ENCODE assay signal across 8 mouse cellular contexts in genomic region chrX:20950191-20950880, GRCm38 (mm10). TPM values are rescaled to one million over a fixed set of nuclear protein-coding genes. Genes with fewer than 3 reads are reported as not detected.
DNase-seq lines count a peak whose midpoint lies in the region; ATAC-seq and TF ChIP-seq lines count a peak whose summit lies in the region.

Elk1 (minus strand) TSS chrX:20950608.

- no peaks in the 10 kb centered on the region for H3K27me3 ChIP-seq in MEL (ENCODE audit: control insufficient read depth in 1 of 2, insufficient read depth in 2 of 2, low read length in 2 of 2)
- no peaks in the 10 kb centered on the region for H3K27me3 ChIP-seq in cerebellum, adult 2 months (ENCODE audit: control insufficient read depth, insufficient read depth, low read length)
- no peaks in the 10 kb centered on the region for H3K27me3 ChIP-seq in lung, embryonic 16.5 days (ENCODE audit: control insufficient read depth, insufficient read depth, low read depth, low read length)

- H3K79me2 ChIP-seq in MEL (ENCODE audit: control insufficient read depth, insufficient read depth, low read length, poor library complexity), result peaks cover 2% of the 10 kb centered on the region; the same call in 1 of the 2 replicates

- ATAC-seq in hematopoietic stem cell, adult 5-6 weeks (replicated peaks in 1 of 2; ENCODE audit: insufficient read depth in 1 of 2, low FRiP score in 2 of 2, low TSS enrichment in 1 of 2, low read depth in 1 of 2, poor library complexity in 2 of 2, severe bottlenecking in 2 of 2), result peak; percentile 99
- peak; percentile 98 for ATAC-seq in lung, embryonic 16.5 days (ENCODE audit: low read depth)

- peaks cover 0 to 4% of the 10 kb centered on the region in 2 experiments; a peak in 1 of 4 replicates for H3K4me1 ChIP-seq in MEL (ENCODE audit: control insufficient read depth in 1 of 2, insufficient read depth in 2 of 2, low read length in 2 of 2)
- no peaks in the 10 kb centered on the region for H3K4me1 ChIP-seq in cerebellum, adult 2 months (ENCODE audit: control insufficient read depth, insufficient read depth, low read length)
- H3K4me1 ChIP-seq in lung, embryonic 16.5 days (replicated peaks; ENCODE audit: control insufficient read depth, insufficient read depth, low read length), result no peaks in the 10 kb centered on the region

- H3K4me2 ChIP-seq in lung, embryonic 16.5 days (ENCODE audit: low read depth, low read length), result peak within 1 kb of the TSS; percentile 55

- TF ChIP-seq EP300 in MEL (IDR thresholded peaks at IDR 0.05; ENCODE audit: low read depth in 1 of 2, low read length in 2 of 2), result 0 out of 4 replicates have a peak, but pooled peaks of 1 of the 2 experiments have one; percentile 9

- peak; percentile 98 for DNase-seq in MEL (ENCODE audit: low read depth, low spot score)
- DNase-seq in cerebellum, adult 2 months, result peak; percentile 81 to 94
- DNase-seq in forelimb bud, embryonic 11.5 days (ENCODE audit: low read depth, low spot score), result peak; percentile 92
- DNase-seq in layer of hippocampus, adult 9-10 months (ENCODE audit: low spot score), result peak; percentile 68
- peak; percentile 40 for DNase-seq in ovary, postnatal 10 days (ENCODE audit: low spot score)
- DNase-seq in thymus, postnatal 10 days (ENCODE audit: low spot score in 2 of 2), result peak; percentile 71

- H3K9ac ChIP-seq in MEL (ENCODE audit: control insufficient read depth, low read depth, low read length, poor library complexity, severe bottlenecking), result peak within 1 kb of the TSS; percentile 83
- H3K9ac ChIP-seq in lung, embryonic 16.5 days (ENCODE audit: low read length), result peak within 1 kb of the TSS; percentile 76

- TF ChIP-seq CTCF in MEL (IDR thresholded peaks at IDR 0.05 in 2 of 3, conservative IDR thresholded peaks at IDR 0.05 in 1 of 3; ENCODE audit: control insufficient read depth in 1 of 3, insufficient read depth in 1 of 3, low read depth in 2 of 3, low read length in 3 of 3, poor library complexity in 1 of 3, severe bottlenecking in 1 of 3), result no peak; a peak in 1 of 6 replicates
- TF ChIP-seq CTCF in cerebellum, adult 2 months (IDR thresholded peaks at IDR 0.05; ENCODE audit: borderline replicate concordance, insufficient read depth, low read depth, low read length), result no peak

- no peaks in the 10 kb centered on the region for H3K9me3 ChIP-seq in MEL (replicated peaks; ENCODE audit: insufficient read depth, low read length)
- no peaks in the 10 kb centered on the region for H3K9me3 ChIP-seq in lung, embryonic 16.5 days (ENCODE audit: control insufficient read depth, low read length)

- peak in 1 of 2 experiments; percentile 52; a peak in 2 of 4 replicates for TF ChIP-seq POLR2A in MEL (IDR thresholded peaks at IDR 0.05; ENCODE audit: control insufficient read depth in 1 of 2, insufficient read depth in 1 of 2, low read depth in 1 of 2, low read length in 2 of 2, poor library complexity in 1 of 2)
- TF ChIP-seq POLR2A in cerebellum, adult 2 months (IDR thresholded peaks at IDR 0.05; ENCODE audit: borderline replicate concordance, insufficient read depth, low read length), result peak; percentile 39; the same call in 1 of the 2 replicates

- H3K4me3 ChIP-seq in MEL (ENCODE audit: control insufficient read depth in 1 of 2, insufficient read depth in 1 of 2, low read depth in 2 of 2, low read length in 2 of 2), result peak within 1 kb of the TSS; percentile 87 to 92
- H3K4me3 ChIP-seq in cerebellum, adult 2 months (replicated peaks; ENCODE audit: insufficient read depth, low read depth, low read length), result peak within 1 kb of the TSS; percentile 72
- peak within 1 kb of the TSS; percentile 68 for H3K4me3 ChIP-seq in lung, embryonic 16.5 days (ENCODE audit: low read length)

- no peak for TF ChIP-seq RAD21 in MEL (IDR thresholded peaks at IDR 0.05; ENCODE audit: low read depth, low read length)

- 8% methylated on average over 29 of the region's 30 CpGs for WGBS in cerebellum, adult 2 months
- 12% methylated on average over 26 of the region's 30 CpGs for WGBS in lung, embryonic 16.5 days

- H3K27ac ChIP-seq in MEL (ENCODE audit: control insufficient read depth, low read depth, low read length), result peak within 1 kb of the TSS; percentile 28
- H3K27ac ChIP-seq in cerebellum, adult 2 months (ENCODE audit: insufficient read depth, low read length), result peak within 1 kb of the TSS; percentile 90
- no peak within 1 kb of the TSS; the same call in 1 of the 2 replicates for H3K27ac ChIP-seq in lung, embryonic 16.5 days (ENCODE audit: low read length)

- peaks cover 5 to 10% of the 10 kb centered on the region in 2 experiments; a peak in 3 of 4 replicates for H3K36me3 ChIP-seq in MEL (ENCODE audit: control insufficient read depth in 1 of 2, insufficient read depth in 2 of 2, low read length in 2 of 2)
- no peaks in the 10 kb centered on the region for H3K36me3 ChIP-seq in lung, embryonic 16.5 days (ENCODE audit: control insufficient read depth, insufficient read depth, low read length)

TF ChIP-seq in MEL, 35 proteins besides CTCF, POLR2A, EP300 and RAD21:
- TF ChIP-seq E2F4 (IDR thresholded peaks at IDR 0.05; ENCODE audit: borderline replicate concordance, low read depth, low read length) (no peak), TAL1 (IDR thresholded peaks at IDR 0.05; ENCODE audit: low read length) (no peak), ZMIZ1 (IDR thresholded peaks at IDR 0.05; ENCODE audit: low read depth, low read length) (peak; percentile 71; the same call in 1 of the 2 replicates), NRF1 (IDR thresholded peaks at IDR 0.05; ENCODE audit: insufficient read depth, low read depth, low read length, poor library complexity, severe bottlenecking) (no peak), MAZ (IDR thresholded peaks at IDR 0.05; ENCODE audit: low read depth, low read length) (no peak; the same call in 1 of the 2 replicates), GATA1 (IDR thresholded peaks at IDR 0.05; ENCODE audit: low read depth, low read length) (no peak), KAT2A (conservative IDR thresholded peaks at IDR 0.05; ENCODE audit: low read depth, low read length) (no peak; the same call in 1 of the 2 replicates), ZKSCAN1 (IDR thresholded peaks at IDR 0.05; ENCODE audit: low read depth, low read length) (no peak), MXI1 (IDR thresholded peaks at IDR 0.05; ENCODE audit: low read depth, low read length) (peak; percentile 87), MYC (IDR thresholded peaks at IDR 0.05; ENCODE audit: low read depth, low read length) (no peak), ELF1 (IDR thresholded peaks at IDR 0.05; ENCODE audit: low read depth, low read length) (no peak), CHD1 (IDR thresholded peaks at IDR 0.05; ENCODE audit: low read depth, low read length) (peak; percentile 95), ZNF384 (IDR thresholded peaks at IDR 0.05; ENCODE audit: low read depth, low read length) (no peak), TCF12 (IDR thresholded peaks at IDR 0.05; ENCODE audit: low read depth, low read length) (no peak), NELFE (IDR thresholded peaks at IDR 0.05; ENCODE audit: low read depth, low read length) (peak; percentile 55), USF2 (IDR thresholded peaks at IDR 0.05; ENCODE audit: borderline replicate concordance in 1 of 2, insufficient read depth in 1 of 2, low read depth in 1 of 2, low read length in 2 of 2) (peak in 1 of 2 experiments; percentile 69; a peak in 2 of 4 replicates), MAX (IDR thresholded peaks at IDR 0.05; ENCODE audit: low read length) (peak; percentile 69), USF1 (IDR thresholded peaks at IDR 0.05; ENCODE audit: low read depth, low read length) (peak; percentile 95), TBP (IDR thresholded peaks at IDR 0.05; ENCODE audit: low read depth, low read length) (no peak), HCFC1 (IDR thresholded peaks at IDR 0.05; ENCODE audit: low read depth, low read length) (peak; percentile 64; the same call in 1 of the 2 replicates), ZC3H11A (IDR thresholded peaks at IDR 0.05; ENCODE audit: low read depth, low read length) (no peak), SIN3A (IDR thresholded peaks at IDR 0.05; ENCODE audit: low read length) (peak; percentile 74; the same call in 1 of the 2 replicates), JUND (IDR thresholded peaks at IDR 0.05; ENCODE audit: low read depth, low read length) (no peak), POLR2AphosphoS2 (IDR thresholded peaks at IDR 0.05; ENCODE audit: low read length) (peak; percentile 92), MAFK (IDR thresholded peaks at IDR 0.05; ENCODE audit: borderline replicate concordance, low read depth, low read length) (no peak), MYB (IDR thresholded peaks at IDR 0.05; ENCODE audit: low read depth, low read length) (no peak), ETS1 (IDR thresholded peaks at IDR 0.05; ENCODE audit: low read depth, low read length) (no peak)

RNA-seq across cellular contexts. Expression of gene Elk1, which starts in this region (rescaled TPM):
- 5.4 and 6.1 TPM in 2 replicates for total RNA-seq in MEL (2012; rRNA removed)
- 10 to 100 TPM in 1 of 2 experiments, not detected in 1; 12.5 TPM for polyA plus RNA-seq in MEL (2012; ENCODE audit: insufficient read depth in 1 of 2, insufficient read length in 2 of 2, low read depth in 1 of 2, low replicate concordance in 2 of 2, missing spikeins in 1 of 2)
- 35.5 and 42.0 TPM in 2 replicates for polyA plus RNA-seq in cerebellum, adult 2 months (2012; rRNA removed)
- total RNA-seq in hematopoietic stem cell, adult 5-6 weeks (2017), result 4.4 and 6.7 TPM in 2 replicates
- 11.1 and 11.6 TPM in 2 replicates for polyA plus RNA-seq in lung, embryonic 16.5 days (2015; fragmentation: Nextera tagmentation; extraction: Ambion mirVana)

Comparison
In these comparisons a context has a peak if more than half of its experiments do, and no peak if none do; other contexts are left out.
1. DNase-seq: peak in every context shown above with its lines; median percentile 98 in MEL; 92 in forelimb bud, embryonic 11.5 days; 88 in cerebellum, adult 2 months; 71 in thymus, postnatal 10 days; 68 in layer of hippocampus, adult 9-10 months; 40 in ovary, postnatal 10 days.